Mouse (Mus musculus): ENCODE data around the gene Itgbl1. TPM values are rescaled to one million over a fixed set of nuclear protein-coding genes. Genes with fewer than 3 reads are reported as not detected.

Gene Itgbl1
- polyA plus RNA-seq (2015; fragmentation: Nextera tagmentation; extraction: Ambion mirVana): 0.12 and 0.23 TPM in 2 replicates

DNA sequence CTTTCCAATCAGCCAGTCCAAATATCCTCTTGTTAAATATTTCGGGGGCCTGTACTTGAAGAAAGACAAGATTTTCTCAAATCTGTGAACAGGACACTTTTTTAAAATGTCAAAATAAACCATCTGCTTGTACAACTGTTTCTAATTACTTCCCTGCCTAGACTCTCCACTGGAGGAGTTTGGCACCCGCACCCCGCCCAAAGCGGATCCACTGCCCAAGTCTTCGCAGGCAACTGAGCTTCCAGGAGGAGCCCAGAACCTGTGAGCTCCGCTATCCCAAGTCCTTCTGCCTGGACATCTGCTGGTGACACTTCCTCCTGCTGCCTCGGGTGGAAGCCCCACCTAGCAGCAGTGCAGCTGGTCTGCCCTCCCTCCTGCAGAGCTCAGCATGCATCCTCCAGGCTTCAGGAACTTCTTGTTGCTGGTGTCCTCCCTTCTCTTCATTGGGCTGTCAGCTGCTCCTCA lies at the start of gene Itgbl1:
Gene Itgbl1 (plus strand): TSS at position 51 of the 465 bp plus-strand sequence.
- DNase-seq (ENCODE audit: low spot score) (no peak), ATAC-seq (no peak)
- TF ChIP-seq CTCF (IDR thresholded peaks at IDR 0.05) (no peak), EP300 (IDR thresholded peaks at IDR 0.05) (no peak)
- no peak within 1 kb of the TSS for H3K4me2 ChIP-seq (replicated peaks; ENCODE audit: low read depth, low read length)
- H3K27me3 ChIP-seq (replicated peaks; ENCODE audit: insufficient read depth, low read length): no peaks in the 10 kb centered on the region
- no peaks in the 10 kb centered on the region for H3K9me3 ChIP-seq (ENCODE audit: low read length)
- H3K27ac ChIP-seq (ENCODE audit: low read length): no peak within 1 kb of the TSS
- H3K4me1 ChIP-seq (ENCODE audit: insufficient read depth, low read depth, low read length): no peaks in the 10 kb centered on the region
- 32% methylated on average over 7 of the region's 7 CpGs for WGBS
- no peak within 1 kb of the TSS for H3K9ac ChIP-seq (replicated peaks; ENCODE audit: low read depth)
- H3K4me3 ChIP-seq (ENCODE audit: low read depth, low read length): no peak within 1 kb of the TSS
- H3K36me3 ChIP-seq (ENCODE audit: insufficient read depth, low read length): no peaks in the 10 kb centered on the region

DNA sequence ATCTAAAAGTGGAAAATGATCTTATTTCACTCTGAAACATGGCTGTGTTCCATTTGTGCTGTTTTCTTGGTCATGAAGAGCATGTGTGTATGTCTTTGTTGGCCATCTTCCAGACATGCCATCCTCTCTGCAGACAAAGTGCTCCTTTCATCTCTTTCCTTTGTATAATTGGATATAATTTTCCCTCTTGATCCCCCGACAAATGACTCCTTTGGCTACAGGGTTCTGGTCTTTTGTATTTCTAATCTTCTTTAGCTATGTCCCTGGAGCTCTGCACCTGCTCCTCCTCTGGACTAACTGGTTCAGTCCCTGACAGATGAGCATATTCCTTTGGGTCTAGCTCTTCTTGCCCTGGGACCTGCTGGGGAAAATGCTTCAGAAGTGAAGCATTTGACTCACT lies 36.8 kb upstream of the Itgbl1 start:
- no peaks in the 10 kb centered on the region for H3K4me1 ChIP-seq (ENCODE audit: insufficient read depth, low read depth, low read length)
- no peak for TF ChIP-seq CTCF (IDR thresholded peaks at IDR 0.05)
- no peak for TF ChIP-seq EP300 (IDR thresholded peaks at IDR 0.05)
- no peak for DNase-seq (ENCODE audit: low spot score)

DNA sequence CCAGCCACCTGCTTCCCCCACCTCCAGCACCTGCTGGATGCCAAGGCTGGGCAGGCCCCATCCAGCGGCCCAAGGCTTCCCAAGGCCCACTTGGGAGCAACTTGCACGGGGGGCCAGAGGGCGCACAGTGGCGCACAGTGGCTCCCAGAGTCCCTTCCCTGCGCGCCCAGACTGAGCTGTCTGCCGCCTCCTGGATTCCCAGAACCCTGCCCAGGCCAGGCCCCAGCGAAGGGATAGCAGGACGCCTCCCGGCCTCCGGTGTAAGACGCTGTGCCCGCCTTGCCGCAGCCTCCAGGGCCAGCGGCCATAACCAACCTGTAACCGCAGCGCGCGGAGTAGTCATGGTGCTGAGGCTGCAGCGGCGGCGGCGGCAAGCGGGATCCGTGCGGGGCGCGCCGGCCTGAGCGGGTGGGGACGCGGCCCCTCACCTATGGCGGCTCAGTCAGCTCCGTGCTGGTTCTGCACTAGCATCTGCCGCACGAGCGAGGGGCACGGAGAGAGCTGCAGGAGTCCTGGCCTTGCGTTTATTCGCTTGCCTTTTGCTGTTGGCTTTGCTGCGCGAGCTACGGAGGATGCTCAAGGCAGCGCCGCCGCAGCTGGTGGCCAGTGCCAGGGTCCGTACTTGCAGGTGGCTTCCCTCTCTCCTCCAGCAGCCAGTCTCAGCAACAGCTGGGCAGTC lies 33.1 kb upstream of the Itgbl1 start, which contains the start of gene Nalcn:
Gene Nalcn (minus strand): TSS at position 644 of the 679 bp plus-strand sequence.
- WGBS: 5% methylated on average over 42 of the region's 47 CpGs
- H3K27me3 ChIP-seq (replicated peaks; ENCODE audit: insufficient read depth, low read length): peaks cover 4% of the 10 kb centered on the region; the same call in 1 of the 2 replicates
- no peak within 1 kb of the TSS for H3K27ac ChIP-seq (ENCODE audit: low read length)
- H3K9me3 ChIP-seq (ENCODE audit: low read length): no peaks in the 10 kb centered on the region
- DNase-seq (ENCODE audit: low spot score): no peak
- H3K36me3 ChIP-seq (ENCODE audit: insufficient read depth, low read length): no peaks in the 10 kb centered on the region
- H3K4me2 ChIP-seq (replicated peaks; ENCODE audit: low read depth, low read length): no peak within 1 kb of the TSS
- ATAC-seq: no peak
- TF ChIP-seq CTCF (IDR thresholded peaks at IDR 0.05) (no peak), EP300 (IDR thresholded peaks at IDR 0.05) (no peak)
- H3K9ac ChIP-seq (replicated peaks; ENCODE audit: low read depth): no peak within 1 kb of the TSS
- no peak within 1 kb of the TSS for H3K4me3 ChIP-seq (ENCODE audit: low read depth, low read length)
- H3K4me1 ChIP-seq (ENCODE audit: insufficient read depth, low read depth, low read length): no peaks in the 10 kb centered on the region

More for the DNA sequence above, 36.8 kb upstream of the Itgbl1 start:
- no peak overlapping the region for H3K9ac ChIP-seq (replicated peaks; ENCODE audit: low read depth)
- H3K9me3 ChIP-seq (ENCODE audit: low read length): no peaks in the 10 kb centered on the region
- H3K27me3 ChIP-seq (replicated peaks; ENCODE audit: insufficient read depth, low read length): peaks cover 4% of the 10 kb centered on the region; the same call in 1 of the 2 replicates
- 45% methylated on average over 1 of the region's 1 CpGs for WGBS
- H3K36me3 ChIP-seq (ENCODE audit: insufficient read depth, low read length): no peaks in the 10 kb centered on the region
- H3K27ac ChIP-seq (ENCODE audit: low read length): no peak overlapping the region
- no peak overlapping the region for H3K4me2 ChIP-seq (replicated peaks; ENCODE audit: low read depth, low read length)
- ATAC-seq: no peak
- H3K4me3 ChIP-seq (ENCODE audit: low read depth, low read length): no peak overlapping the region

DNA sequence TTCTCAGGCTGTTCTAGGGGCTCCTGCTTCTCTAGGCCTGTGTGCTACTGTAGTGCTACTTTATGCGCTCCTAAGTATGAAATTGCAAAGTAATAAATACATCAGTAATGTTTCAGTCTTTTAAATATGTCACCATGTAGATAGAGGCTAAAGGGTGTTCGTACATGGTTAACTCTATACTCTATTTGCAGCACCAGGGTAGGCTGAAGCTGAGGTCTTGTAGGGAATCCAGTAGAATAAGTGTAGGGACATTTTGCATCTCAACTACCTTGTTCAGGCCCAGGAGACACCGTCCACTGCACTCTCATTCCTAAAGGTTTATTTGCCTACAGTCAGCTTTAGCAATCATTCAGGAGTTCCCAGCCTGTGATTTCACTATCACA lies 32.6 kb upstream of the Itgbl1 start:
- WGBS: 46% methylated on average over 3 of the region's 3 CpGs
- Histone ChIP-seq H3K27me3 (replicated peaks; ENCODE audit: insufficient read depth, low read length) (peaks cover 4% of the 10 kb centered on the region; the same call in 1 of the 2 replicates), H3K9ac (replicated peaks; ENCODE audit: low read depth) (no peak overlapping the region), H3K4me1 (ENCODE audit: insufficient read depth, low read depth, low read length) (no peaks in the 10 kb centered on the region), H3K9me3 (ENCODE audit: low read length) (no peaks in the 10 kb centered on the region), H3K4me2 (replicated peaks; ENCODE audit: low read depth, low read length) (no peak overlapping the region), H3K27ac (ENCODE audit: low read length) (no peak overlapping the region), H3K4me3 (ENCODE audit: low read depth, low read length) (no peak overlapping the region), H3K36me3 (ENCODE audit: insufficient read depth, low read length) (no peaks in the 10 kb centered on the region)
- no peak for DNase-seq (ENCODE audit: low spot score)
- no peak for ATAC-seq
- no peak for TF ChIP-seq EP300 (IDR thresholded peaks at IDR 0.05)
- TF ChIP-seq CTCF (IDR thresholded peaks at IDR 0.05): no peak

GRCm38 (mm10) chr14:123661091-123661491 lies 1.3 kb downstream of the Itgbl1 start:
- DNase-seq (ENCODE audit: low spot score): peak; percentile 23
- no peak overlapping the region for H3K4me3 ChIP-seq (ENCODE audit: low read depth, low read length)
- H3K4me2 ChIP-seq (replicated peaks; ENCODE audit: low read depth, low read length): no peak overlapping the region
- H3K9me3 ChIP-seq (ENCODE audit: low read length): no peaks in the 10 kb centered on the region
- H3K9ac ChIP-seq (replicated peaks; ENCODE audit: low read depth): no peak overlapping the region
- H3K27ac ChIP-seq (ENCODE audit: low read length): no peak overlapping the region
- WGBS: 15% methylated on average over 20 of the region's 20 CpGs
- TF ChIP-seq EP300 (IDR thresholded peaks at IDR 0.05): no peak
- TF ChIP-seq CTCF (IDR thresholded peaks at IDR 0.05): peak; percentile 55
- H3K36me3 ChIP-seq (ENCODE audit: insufficient read depth, low read length): no peaks in the 10 kb centered on the region
- H3K27me3 ChIP-seq (replicated peaks; ENCODE audit: insufficient read depth, low read length): no peaks in the 10 kb centered on the region
- ATAC-seq: peak; percentile 30; the same call in 1 of the 2 replicates
- H3K4me1 ChIP-seq (ENCODE audit: insufficient read depth, low read depth, low read length): no peaks in the 10 kb centered on the region

GRCm38 (mm10) chr14:123662386-123662785 lies 2.6 kb downstream of the Itgbl1 start:
- TF ChIP-seq CTCF (IDR thresholded peaks at IDR 0.05): no peak
- no peak for TF ChIP-seq EP300 (IDR thresholded peaks at IDR 0.05)
- DNase-seq (ENCODE audit: low spot score): no peak
- no peak overlapping the region for H3K27ac ChIP-seq (ENCODE audit: low read length)
- 65% methylated on average over 1 of the region's 1 CpGs for WGBS
- no peak overlapping the region for H3K9ac ChIP-seq (replicated peaks; ENCODE audit: low read depth)
- H3K36me3 ChIP-seq (ENCODE audit: insufficient read depth, low read length): no peaks in the 10 kb centered on the region
- H3K4me3 ChIP-seq (ENCODE audit: low read depth, low read length): no peak overlapping the region
- H3K4me1 ChIP-seq (ENCODE audit: insufficient read depth, low read depth, low read length): no peaks in the 10 kb centered on the region
- H3K9me3 ChIP-seq (ENCODE audit: low read length): no peaks in the 10 kb centered on the region
- no peak for ATAC-seq
- no peak overlapping the region for H3K4me2 ChIP-seq (replicated peaks; ENCODE audit: low read depth, low read length)
- H3K27me3 ChIP-seq (replicated peaks; ENCODE audit: insufficient read depth, low read length): no peaks in the 10 kb centered on the region
